Comparison of ENCODE assay signal across 17 mouse cellular contexts in genomic region chr5:25331322-25331721, GRCm38 (mm10).
"Had no signal": no experiment of that assay in that cellular context is flagged by ENCODE, and none has a peak within 500 bp of the region (broad histone marks: within the 10 kb centered on the region; RNA-seq: fewer than 3 reads in every experiment).

No protein-coding gene starts in this region.

- H3K27me3 ChIP-seq: neural tube, embryonic 12.5 days; neural tube, embryonic 13.5 days; neural tube, embryonic 15.5 days; stomach, embryonic 15.5 days had no signal

- DNase-seq: retina, postnatal 1 day; right cerebral cortex, adult 18-20 months; right cerebral cortex, postnatal 14 days; right cerebral cortex, postnatal 25 days; right cerebral cortex, postnatal 4 days; spleen, adult 18-20 months; thymus, adult 18-20 months; thymus, adult 2 months; thymus, postnatal 14 days; thymus, postnatal 25 days; thymus, postnatal 36 days; thymus, postnatal 4 days had no signal

- H3K4me2 ChIP-seq: neural tube, embryonic 12.5 days; neural tube, embryonic 13.5 days; neural tube, embryonic 15.5 days; stomach, embryonic 15.5 days had no signal

- H3K9me3 ChIP-seq: neural tube, embryonic 12.5 days; neural tube, embryonic 13.5 days; neural tube, embryonic 15.5 days; stomach, embryonic 15.5 days had no signal

- H3K27ac ChIP-seq: neural tube, embryonic 12.5 days; neural tube, embryonic 13.5 days; neural tube, embryonic 15.5 days; stomach, embryonic 15.5 days; stomach, postnatal 0 days had no signal

- H3K9ac ChIP-seq: neural tube, embryonic 12.5 days; neural tube, embryonic 13.5 days; neural tube, embryonic 15.5 days; stomach, embryonic 15.5 days had no signal

- H3K4me3 ChIP-seq: neural tube, embryonic 12.5 days; neural tube, embryonic 13.5 days; neural tube, embryonic 15.5 days; stomach, embryonic 15.5 days had no signal

- H3K4me1 ChIP-seq: neural tube, embryonic 12.5 days; neural tube, embryonic 13.5 days; neural tube, embryonic 15.5 days; stomach, embryonic 15.5 days had no signal
